Mouse (Mus musculus) MEL (cell line): ENCODE data around the gene Igsf21.

ENCODE experiments used
- CHD2 ChIP-seq: IDR thresholded peaks from 2 replicates; pipeline ENCODE4 v1.6.1; 2011; ENCODE audit warnings: low read length, improper control_type of control experiment
- CTCF ChIP-seq, 3 experiments: IDR thresholded peaks in 2 of 3; conservative IDR thresholded peaks in 1 of 3; 2 replicates each; pipeline ENCODE4 v1.5.1; 2011 to 2012; ENCODE audit warnings: low read length in 3 of 3, low read depth in 2 of 3, mild to moderate bottlenecking in 2 of 3, improper control_type of control experiment in 1 of 3, inconsistent platforms in 1 of 3, mixed read lengths in 1 of 3, moderate library complexity in 1 of 3; ENCODE audit not compliant: control insufficient read depth in 1 of 3, insufficient read depth in 1 of 3, poor library complexity in 1 of 3, severe bottlenecking in 1 of 3
- GATA1 ChIP-seq: IDR thresholded peaks from 2 replicates; pipeline ENCODE4 v1.6.1; 2011; ENCODE audit warnings: low read depth, low read length, improper control_type of control experiment
- MAX ChIP-seq: IDR thresholded peaks from 2 replicates; pipeline ENCODE4 v1.6.1; 2011; ENCODE audit warnings: low read length, improper control_type of control experiment
- MAZ ChIP-seq: IDR thresholded peaks from 2 replicates; pipeline ENCODE4 v1.6.1; 2012; ENCODE audit warnings: low read depth, mild to moderate bottlenecking, inconsistent platforms, low read length, improper control_type of control experiment
- POLR2A ChIP-seq, 2 experiments: IDR thresholded peaks; 2 replicates each; pipeline ENCODE4 v1.6.1; 2011 to 2012; ENCODE audit warnings: low read length in 2 of 2, mild to moderate bottlenecking in 2 of 2, control low read depth in 1 of 2, improper control_type of control experiment in 1 of 2, low read depth in 1 of 2, moderate library complexity in 1 of 2; ENCODE audit not compliant: control insufficient read depth in 1 of 2, insufficient read depth in 1 of 2, poor library complexity in 1 of 2
- SMC3 ChIP-seq: IDR thresholded peaks from 2 replicates; pipeline ENCODE4 v1.6.1; 2011; ENCODE audit warnings: low read depth, low read length, improper control_type of control experiment
- USF1 ChIP-seq: IDR thresholded peaks from 2 replicates; pipeline ENCODE4 v1.6.1; 2014; ENCODE audit warnings: low read depth, mild to moderate bottlenecking, inconsistent platforms, low read length, improper control_type of control experiment, moderate library complexity
- ZC3H11A ChIP-seq: IDR thresholded peaks from 2 replicates; pipeline ENCODE4 v1.6.1; 2012; ENCODE audit warnings: low read depth, mild to moderate bottlenecking, inconsistent platforms, low read length, improper control_type of control experiment
- ZKSCAN1 ChIP-seq: IDR thresholded peaks from 2 replicates; pipeline ENCODE4 v1.6.1; 2012; ENCODE audit warnings: low read depth, mild to moderate bottlenecking, inconsistent platforms, low read length, improper control_type of control experiment, moderate library complexity
- ZMIZ1 ChIP-seq: IDR thresholded peaks from 2 replicates; pipeline ENCODE4 v1.6.1; 2012; ENCODE audit warnings: low read depth, mild to moderate bottlenecking, inconsistent platforms, low read length, improper control_type of control experiment, moderate library complexity

GRCm38 (mm10) chr4:140004170-140004569 is 242.4 kb downstream of the Igsf21 start:
- TF ChIP-seq CTCF (IDR thresholded peaks at IDR 0.05 in 2 of 3, conservative IDR thresholded peaks at IDR 0.05 in 1 of 3; ENCODE audit: control insufficient read depth in 1 of 3, insufficient read depth in 1 of 3, low read depth in 2 of 3, low read length in 3 of 3, poor library complexity in 1 of 3, severe bottlenecking in 1 of 3) (no peak), ZMIZ1 (no peak), USF1 (no peak), GATA1 (no peak), ZKSCAN1 (no peak), ZC3H11A (no peak), POLR2A (IDR thresholded peaks at IDR 0.05; ENCODE audit: control insufficient read depth in 1 of 2, insufficient read depth in 1 of 2, low read depth in 1 of 2, low read length in 2 of 2, poor library complexity in 1 of 2) (no peak), SMC3 (no peak), CHD2 (no peak), MAZ (no peak), MAX (no peak)
